Mouse (Mus musculus): ENCODE data around the gene Pxn. TPM values are rescaled to one million over a fixed set of nuclear protein-coding genes. Genes with fewer than 3 reads are reported as not detected.
"Not testable (repeated sequence)": the region's sequence is repeated elsewhere in the genome, so short reads cannot be mapped to it uniquely, and the experiment has no call there.

The Pxn gene
- polyA plus RNA-seq, 1 experiment from 2014 or later = 18.3 TPM

DNA sequence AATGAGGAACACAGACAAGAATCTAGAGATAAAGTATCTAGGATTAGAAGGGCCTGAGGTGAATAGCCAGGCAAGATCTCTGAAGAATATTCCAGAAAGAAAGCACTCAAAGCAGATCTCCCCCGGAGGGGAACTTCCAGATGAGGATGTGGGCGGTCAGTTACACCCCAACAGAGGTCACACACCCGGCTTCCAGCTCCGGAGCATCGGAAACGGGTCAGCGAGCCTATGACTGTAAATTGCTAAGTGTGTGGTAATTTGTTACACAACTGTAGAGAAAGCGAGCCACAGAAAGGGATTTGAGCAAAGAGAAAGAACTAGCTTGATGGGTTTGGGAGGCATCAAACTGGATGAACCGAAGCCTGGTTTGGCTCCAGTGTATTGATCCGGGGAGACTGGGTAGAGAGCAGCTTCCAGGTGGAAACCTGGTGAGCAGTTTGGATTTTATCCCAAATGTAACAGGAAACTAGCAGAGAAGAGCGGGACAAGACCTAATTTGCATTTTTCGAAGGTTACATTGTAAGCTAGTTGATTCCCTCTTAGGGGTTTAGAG, 6.0 kb upstream of the Pxn start:
- H3K4me3 ChIP-seq (replicated peaks) = no peak overlapping the region
- H3K4me1 ChIP-seq (replicated peaks) = no peaks in the 10 kb centered on the region
- H3K36me3 ChIP-seq = no peaks in the 10 kb centered on the region
- 82% methylated on average over 12 of the region's 12 CpGs for WGBS
- no peak for ATAC-seq
- no peak overlapping the region for H3K9ac ChIP-seq (replicated peaks)
- no peaks in the 10 kb centered on the region for H3K9me3 ChIP-seq
- H3K27ac ChIP-seq = no peak overlapping the region
- H3K4me2 ChIP-seq (replicated peaks) = no peak overlapping the region
- no peaks in the 10 kb centered on the region for H3K27me3 ChIP-seq

- Histone ChIP-seq H3K9ac (replicated peaks) (no peak overlapping the region), H3K4me1 (replicated peaks) (peaks cover 12% of the 10 kb centered on the region), H3K27me3 (no peaks in the 10 kb centered on the region), H3K4me3 (replicated peaks) (no peak overlapping the region), H3K4me2 (replicated peaks) (no peak overlapping the region), H3K27ac (no peak overlapping the region), H3K9me3 (no peaks in the 10 kb centered on the region), H3K36me3 (no peaks in the 10 kb centered on the region)
- ATAC-seq = no peak
- 77% methylated on average over 12 of the region's 12 CpGs for WGBS
Observed at GRCm38 (mm10) chr5:115503035-115503434, 3.4 kb upstream of the Pxn start.

GRCm38 (mm10) chr5:115505617-115506016, 859 bp upstream of the Pxn start:
- not testable (repeated sequence) for H3K9ac ChIP-seq (replicated peaks); H3K27me3 ChIP-seq; H3K9me3 ChIP-seq; H3K4me2 ChIP-seq (replicated peaks); H3K4me3 ChIP-seq (replicated peaks); H3K36me3 ChIP-seq; ATAC-seq; H3K27ac ChIP-seq
- 81% methylated on average over 4 of the region's 4 CpGs for WGBS
- peaks cover 36% of the 10 kb centered on the region for H3K4me1 ChIP-seq (replicated peaks)

GRCm38 (mm10) chr5:115507267-115507980, 948 bp downstream of the Pxn start:
- WGBS = 33% methylated on average over 12 of the region's 12 CpGs
- no peak for ATAC-seq
- peak overlapping the region; percentile 86 for H3K4me3 ChIP-seq (replicated peaks)

DNA sequence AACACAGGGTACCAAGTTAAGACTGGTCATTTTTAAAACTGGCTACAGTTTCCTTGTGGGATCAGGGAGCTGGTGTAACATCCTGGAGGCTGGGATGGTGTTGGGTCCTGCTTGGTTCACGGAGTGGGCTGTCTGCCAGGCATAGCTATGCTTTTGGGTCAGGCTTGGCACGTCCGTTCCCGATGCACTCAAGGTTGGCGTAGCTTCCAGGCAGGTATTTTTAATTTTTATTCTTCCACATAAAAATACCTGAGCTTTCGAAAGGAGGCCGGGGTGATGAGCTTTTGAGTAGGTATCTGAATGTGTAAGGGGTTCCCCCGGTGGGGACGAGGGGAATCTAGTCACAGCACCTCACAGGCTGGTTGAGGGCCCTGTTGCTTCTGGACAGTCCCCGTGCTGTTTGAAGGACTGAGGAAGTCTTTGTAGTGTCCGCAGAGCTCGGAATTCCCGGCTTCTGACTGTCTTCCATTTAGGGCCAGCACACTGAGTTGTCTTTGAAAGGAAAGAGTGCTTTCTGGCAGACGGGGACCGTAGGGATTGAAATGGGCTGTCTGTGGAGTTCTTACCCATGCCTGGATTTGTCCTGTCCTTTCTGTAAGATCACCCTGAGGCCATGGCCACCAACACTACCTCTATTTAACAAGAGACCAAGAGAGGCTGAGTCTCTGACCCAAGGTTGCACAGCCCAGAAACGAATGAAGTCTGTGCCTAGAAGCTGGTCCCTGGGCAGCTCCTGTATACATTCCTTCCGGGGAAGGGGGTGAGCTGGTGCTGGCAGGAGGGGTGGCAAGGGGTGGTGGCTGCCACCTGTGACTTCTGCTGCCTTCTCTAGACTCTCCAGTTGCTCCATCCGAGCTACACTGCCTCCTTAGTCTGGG, 1.7 kb downstream of the Pxn start:
- ATAC-seq = no peak
- no peaks in the 10 kb centered on the region for H3K9me3 ChIP-seq
- peak overlapping the region; percentile 86 for H3K4me3 ChIP-seq (replicated peaks)
- H3K4me2 ChIP-seq (replicated peaks) = peak overlapping the region; percentile 86
- no peak overlapping the region for H3K27ac ChIP-seq
- H3K9ac ChIP-seq (replicated peaks) = peak overlapping the region; percentile 90
- H3K36me3 ChIP-seq = no peaks in the 10 kb centered on the region
- H3K4me1 ChIP-seq (replicated peaks) = peaks cover 36% of the 10 kb centered on the region
- 45% methylated on average over 18 of the region's 18 CpGs for WGBS
- no peaks in the 10 kb centered on the region for H3K27me3 ChIP-seq

More at GRCm38 (mm10) chr5:115507267-115507980, 948 bp downstream of the Pxn start:
- peak overlapping the region; percentile 86 for H3K4me2 ChIP-seq (replicated peaks)
- H3K36me3 ChIP-seq = no peaks in the 10 kb centered on the region
- no peaks in the 10 kb centered on the region for H3K9me3 ChIP-seq
- peaks cover 36% of the 10 kb centered on the region for H3K4me1 ChIP-seq (replicated peaks)
- no peaks in the 10 kb centered on the region for H3K27me3 ChIP-seq
- peak overlapping the region; percentile 90 for H3K9ac ChIP-seq (replicated peaks)
- H3K27ac ChIP-seq = no peak overlapping the region

GRCm38 (mm10) chr5:115508859-115509147, 2.3 kb downstream of the Pxn start:
- no peak for ATAC-seq
- no peaks in the 10 kb centered on the region for H3K27me3 ChIP-seq
- peak overlapping the region; percentile 90 for H3K9ac ChIP-seq (replicated peaks)
- H3K9me3 ChIP-seq = no peaks in the 10 kb centered on the region
- H3K4me1 ChIP-seq (replicated peaks) = peaks cover 36% of the 10 kb centered on the region
- 26% methylated on average over 10 of the region's 10 CpGs for WGBS
- peak overlapping the region; percentile 86 for H3K4me2 ChIP-seq (replicated peaks)
- H3K36me3 ChIP-seq = no peaks in the 10 kb centered on the region
- H3K27ac ChIP-seq = no peak overlapping the region
- peak overlapping the region; percentile 86 for H3K4me3 ChIP-seq (replicated peaks)

DNA sequence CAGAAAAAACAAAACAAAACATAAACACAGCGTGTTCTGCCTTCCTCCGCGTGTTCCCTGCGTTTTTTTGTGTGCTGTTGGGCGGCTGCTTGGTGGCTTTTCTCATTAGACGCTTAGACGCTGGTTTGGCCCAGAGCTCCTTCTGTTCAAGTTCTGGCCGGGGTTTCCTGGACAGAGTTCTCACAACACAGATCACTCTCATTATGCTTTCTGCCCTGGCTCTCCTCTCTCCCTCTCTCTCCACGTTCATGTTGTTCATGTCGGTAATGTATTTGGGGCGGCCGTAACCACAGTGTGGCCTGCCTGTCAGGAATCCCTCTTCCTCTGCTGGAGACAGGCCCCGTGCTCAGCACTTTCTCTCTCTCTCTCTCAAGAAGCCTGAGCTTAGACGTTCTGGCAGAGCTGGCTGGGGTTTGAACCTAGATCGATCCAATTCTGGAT, 2.9 kb downstream of the Pxn start:
- Histone ChIP-seq H3K9ac (replicated peaks) (no peak overlapping the region; the same call in 1 of the 2 replicates), H3K36me3 (no peaks in the 10 kb centered on the region), H3K9me3 (no peaks in the 10 kb centered on the region), H3K4me2 (replicated peaks) (peak overlapping the region; percentile 86), H3K4me1 (replicated peaks) (peaks cover 36% of the 10 kb centered on the region), H3K27me3 (no peaks in the 10 kb centered on the region), H3K4me3 (replicated peaks) (no peak overlapping the region), H3K27ac (peak overlapping the region; percentile 15; the same call in 1 of the 2 replicates)
- 48% methylated on average over 15 of the region's 15 CpGs for WGBS
- ATAC-seq = no peak

DNA sequence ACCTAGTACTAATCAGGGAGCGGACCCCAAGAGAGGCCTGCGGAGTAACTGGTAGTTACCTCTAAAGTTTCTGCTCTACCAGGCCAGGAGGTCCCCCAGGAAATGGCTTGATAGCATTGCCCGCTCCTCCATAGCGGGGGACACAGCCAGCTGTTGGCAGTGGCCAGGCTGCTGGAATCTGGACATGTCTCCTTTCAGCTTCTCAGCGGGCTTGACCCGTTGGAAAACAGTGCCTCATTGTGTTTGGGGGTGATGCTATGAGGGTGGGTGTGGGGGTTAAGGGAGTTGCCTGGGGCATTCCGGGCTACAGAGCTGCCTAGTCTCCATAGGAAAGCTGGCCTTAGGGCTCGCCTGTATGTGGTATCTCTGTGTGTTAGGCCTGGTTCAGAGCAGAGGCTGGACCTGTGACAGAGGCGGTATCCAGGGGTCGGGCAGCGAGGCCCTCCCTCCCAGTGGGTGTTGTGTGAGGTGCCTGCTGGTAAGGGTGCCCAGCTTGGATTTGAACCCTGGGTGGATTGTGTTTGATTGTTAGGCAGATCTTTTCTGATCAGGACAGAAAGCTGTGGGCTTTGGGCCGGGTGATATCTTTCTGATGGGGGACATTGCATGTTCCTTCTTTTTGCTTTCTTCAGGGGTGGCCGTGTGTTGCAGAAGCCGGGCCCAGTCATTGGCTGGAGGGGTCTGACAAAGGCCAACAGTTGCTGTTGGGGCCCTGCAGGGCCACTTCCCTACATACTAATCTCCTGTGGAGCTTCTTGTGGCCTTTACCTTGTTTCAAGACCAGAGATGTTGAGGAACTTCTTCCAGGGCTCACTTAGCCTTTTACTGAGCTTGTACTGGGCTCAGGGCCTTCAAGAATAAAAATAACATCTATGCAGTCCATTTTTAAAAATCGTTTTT, 3.6 kb downstream of the Pxn start:
- Histone ChIP-seq H3K4me2 (replicated peaks) (peak overlapping the region; percentile 86; the same call in 1 of the 2 replicates), H3K27me3 (no peaks in the 10 kb centered on the region), H3K27ac (no peak overlapping the region), H3K4me3 (replicated peaks) (no peak overlapping the region), H3K4me1 (replicated peaks) (peaks cover 41% of the 10 kb centered on the region), H3K9me3 (no peaks in the 10 kb centered on the region), H3K36me3 (no peaks in the 10 kb centered on the region), H3K9ac (replicated peaks) (no peak overlapping the region; the same call in 1 of the 2 replicates)
- WGBS = 63% methylated on average over 15 of the region's 15 CpGs
- ATAC-seq = no peak

- Histone ChIP-seq H3K27ac (no peak overlapping the region), H3K9me3 (no peaks in the 10 kb centered on the region)
- WGBS = 88% methylated on average over 7 of the region's 7 CpGs
Observed at GRCm38 (mm10) chr5:115512375-115512774, 5.9 kb downstream of the Pxn start.

DNA sequence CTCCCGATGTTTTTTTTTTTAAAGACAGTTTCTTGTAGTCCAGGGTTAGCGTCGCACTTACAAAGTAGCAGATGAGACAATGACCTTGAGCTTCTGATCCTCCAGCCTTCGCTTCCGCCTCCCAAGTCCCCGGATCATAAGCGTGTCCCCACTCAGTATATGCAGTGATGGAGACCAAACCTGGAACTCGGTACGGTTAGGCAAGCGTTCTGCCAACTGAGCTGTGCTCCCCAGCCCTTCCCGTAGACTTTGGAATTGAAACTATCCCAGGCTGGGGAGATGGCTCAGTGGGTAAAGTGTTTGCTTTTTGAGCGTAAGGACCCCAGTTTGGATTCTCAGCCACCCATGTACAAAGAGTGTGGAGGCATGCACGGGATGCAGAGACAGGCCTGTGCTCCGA, 6.8 kb downstream of the Pxn start:
- H3K4me2 ChIP-seq (replicated peaks) = no peak overlapping the region
- no peaks in the 10 kb centered on the region for H3K9me3 ChIP-seq
- 98% methylated on average over 14 of the region's 14 CpGs for WGBS
- no peak overlapping the region for H3K27ac ChIP-seq
- 0 out of 2 replicates have a peak, but pooled peaks cover 2% of the 10 kb centered on the region for H3K36me3 ChIP-seq
- H3K4me3 ChIP-seq (replicated peaks) = no peak overlapping the region
- H3K4me1 ChIP-seq (replicated peaks) = peaks cover 27% of the 10 kb centered on the region
- H3K9ac ChIP-seq (replicated peaks) = no peak overlapping the region
- no peaks in the 10 kb centered on the region for H3K27me3 ChIP-seq
- ATAC-seq = no peak

More at GRCm38 (mm10) chr5:115512375-115512774, 5.9 kb downstream of the Pxn start:
- H3K27me3 ChIP-seq = no peaks in the 10 kb centered on the region
- peaks cover 36% of the 10 kb centered on the region for H3K4me1 ChIP-seq (replicated peaks)
- no peak for ATAC-seq
- H3K4me3 ChIP-seq (replicated peaks) = no peak overlapping the region
- H3K4me2 ChIP-seq (replicated peaks) = no peak overlapping the region
- no peak overlapping the region for H3K9ac ChIP-seq (replicated peaks)
- 0 out of 2 replicates have a peak, but pooled peaks cover under 1% of the 10 kb centered on the region for H3K36me3 ChIP-seq

GRCm38 (mm10) chr5:115513721-115514120, 7.2 kb downstream of the Pxn start:
- no peaks in the 10 kb centered on the region for H3K9me3 ChIP-seq
- 0 out of 2 replicates have a peak, but pooled peaks cover 2% of the 10 kb centered on the region for H3K36me3 ChIP-seq
- H3K4me3 ChIP-seq (replicated peaks) = no peak overlapping the region
- no peak overlapping the region for H3K4me2 ChIP-seq (replicated peaks)
- peaks cover 22% of the 10 kb centered on the region for H3K4me1 ChIP-seq (replicated peaks)
- H3K27me3 ChIP-seq = no peaks in the 10 kb centered on the region
- no peak for ATAC-seq
- H3K9ac ChIP-seq (replicated peaks) = no peak overlapping the region
- H3K27ac ChIP-seq = no peak overlapping the region
- 97% methylated on average over 16 of the region's 16 CpGs for WGBS
